ENCODE assay signal across 17 mouse cellular contexts in genomic region chr14:24763275-24763812, GRCm38 (mm10).
A peak's percentile ranks its signal among the peaks of the same experiment; 100 is the strongest.
DNase-seq lines count a peak whose midpoint lies in the region; ATAC-seq lines count a peak whose summit lies in the region.
"Had no signal": no experiment of that assay in that cellular context is flagged by ENCODE, and none has a peak within 500 bp of the region (broad histone marks: within the 10 kb centered on the region; RNA-seq: fewer than 3 reads in every experiment).

No protein-coding gene starts in this region.

- H3K27ac ChIP-seq in hindbrain, embryonic 10.5 days, result peak overlapping the region; percentile 82
- H3K27ac ChIP-seq in midbrain, embryonic 12.5 days (replicated peaks), result peak overlapping the region; percentile 87
- no peak overlapping the region for H3K27ac ChIP-seq in stomach, embryonic 15.5 days
- H3K27ac ChIP-seq: heart, embryonic 13.5 days; layer of hippocampus, adult 2 months had no signal

- no peak overlapping the region for H3K4me2 ChIP-seq in midbrain, embryonic 12.5 days (replicated peaks)
- no peak overlapping the region for H3K4me2 ChIP-seq in stomach, embryonic 15.5 days
- H3K4me2 ChIP-seq: heart, embryonic 13.5 days had no signal

- no peaks in the 10 kb centered on the region for H3K36me3 ChIP-seq in hindbrain, embryonic 10.5 days
- H3K36me3 ChIP-seq in midbrain, embryonic 12.5 days, result no peaks in the 10 kb centered on the region
- H3K36me3 ChIP-seq in stomach, embryonic 15.5 days, result no peaks in the 10 kb centered on the region
- H3K36me3 ChIP-seq: heart, embryonic 13.5 days had no signal

- H3K27me3 ChIP-seq in hindbrain, embryonic 10.5 days (ENCODE audit: insufficient read depth, poor library complexity, severe bottlenecking), result no peaks in the 10 kb centered on the region
- H3K27me3 ChIP-seq in midbrain, embryonic 12.5 days, result no peaks in the 10 kb centered on the region; the same call in 1 of the 2 replicates
- H3K27me3 ChIP-seq in stomach, embryonic 15.5 days (replicated peaks), result no peaks in the 10 kb centered on the region

- 70% methylated on average over 9 of the region's 9 CpGs for WGBS in hindbrain, embryonic 10.5 days
- WGBS in midbrain, embryonic 12.5 days, result 45% methylated on average over 9 of the region's 9 CpGs
- WGBS in stomach, embryonic 15.5 days, result 46% methylated on average over 9 of the region's 9 CpGs

- DNase-seq in testis, postnatal 10 days (ENCODE audit: low spot score), result peak; percentile 28
- DNase-seq in testis, postnatal 14 days (ENCODE audit: low spot score), result no peak
- no peak for DNase-seq in hindbrain, embryonic 10.5 days (ENCODE audit: low spot score)
- DNase-seq in gastrocnemius, postnatal 25 days, result no peak
- DNase-seq in left cerebral cortex, adult 9 months (ENCODE audit: low spot score in 2 of 2), result no peak
- DNase-seq: cerebellum, adult 11-12 months; gastrocnemius, postnatal 14 days; kidney, adult 9 months; liver, postnatal 0 days; thymus, postnatal 36 days had no signal

- H3K4me3 ChIP-seq in hindbrain, embryonic 10.5 days, result no peak overlapping the region
- H3K4me3 ChIP-seq in midbrain, embryonic 12.5 days, result no peak overlapping the region
- H3K4me3 ChIP-seq in stomach, embryonic 15.5 days (replicated peaks), result no peak overlapping the region
- H3K4me3 ChIP-seq: erythroblast, embryonic 14.5 days; heart, embryonic 13.5 days; layer of hippocampus, adult 2 months; megakaryocyte, embryonic 14.5 days had no signal

- peak; percentile 38; the same call in 1 of the 2 replicates for ATAC-seq in midbrain, embryonic 12.5 days (ENCODE audit: low FRiP score, low read depth)
- peak; percentile 27; the same call in 1 of the 2 replicates for ATAC-seq in stomach, embryonic 15.5 days (ENCODE audit: insufficient read depth, low FRiP score, low read depth)
- no peak for ATAC-seq in activated CD4-positive, CD25-positive, alpha-beta regulatory T cell, adult 4 months
- ATAC-seq: liver, postnatal 0 days had no signal

- 0 out of 2 replicates have a peak overlapping the region, but pooled peaks have one; percentile 1 for H3K9ac ChIP-seq in midbrain, embryonic 12.5 days (replicated peaks)
- H3K9ac ChIP-seq in stomach, embryonic 15.5 days, result no peak overlapping the region
- H3K9ac ChIP-seq: heart, embryonic 13.5 days; liver, postnatal 0 days had no signal

- H3K4me1 ChIP-seq in hindbrain, embryonic 10.5 days (replicated peaks), result peaks cover 62% of the 10 kb centered on the region
- peaks cover 67% of the 10 kb centered on the region for H3K4me1 ChIP-seq in midbrain, embryonic 12.5 days
- H3K4me1 ChIP-seq in stomach, embryonic 15.5 days, result peaks cover 4% of the 10 kb centered on the region; the same call in 1 of the 2 replicates
- H3K4me1 ChIP-seq: megakaryocyte, embryonic 14.5 days had no signal

- H3K9me3 ChIP-seq in hindbrain, embryonic 10.5 days, result no peaks in the 10 kb centered on the region
- no peaks in the 10 kb centered on the region for H3K9me3 ChIP-seq in midbrain, embryonic 12.5 days
- H3K9me3 ChIP-seq in stomach, embryonic 15.5 days, result no peaks in the 10 kb centered on the region
- H3K9me3 ChIP-seq: heart, embryonic 13.5 days; megakaryocyte, embryonic 14.5 days had no signal
